Mouse (Mus musculus): ENCODE measurements at regions not wholly inside any gene's neighbourhood (a gene's known extent, or its start where the extent isn't known, plus 50 kb on each side); places are given as distances from the start of the nearest gene placed in this dataset.

DNA sequence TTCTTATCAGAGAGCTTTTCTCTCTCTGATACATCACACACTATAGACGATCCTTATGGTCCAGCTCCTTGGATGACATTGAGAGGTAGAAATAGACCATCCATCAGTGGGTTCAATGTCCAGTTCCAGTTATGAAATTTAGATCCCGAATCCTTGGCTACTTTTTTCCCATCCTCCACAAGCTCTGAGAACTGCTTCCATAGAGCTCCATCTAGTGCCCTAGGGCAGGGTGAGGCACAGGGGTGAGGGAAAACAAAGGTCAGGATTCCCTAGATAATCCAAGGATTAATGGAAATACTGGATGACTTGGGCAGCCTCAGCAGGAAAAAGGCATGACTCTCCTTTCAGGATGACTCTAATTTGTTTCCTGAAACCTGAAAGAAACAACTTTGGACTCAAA is 732.1 kb downstream of the Gsdmc2 start:
- TF ChIP-seq CTCF (IDR thresholded peaks at IDR 0.05 in 2 of 3, conservative IDR thresholded peaks at IDR 0.05 in 1 of 3; ENCODE audit: control insufficient read depth in 1 of 3, insufficient read depth in 1 of 3, low read depth in 2 of 3, low read length in 3 of 3, poor library complexity in 1 of 3, severe bottlenecking in 1 of 3) (no peak), RAD21 (IDR thresholded peaks at IDR 0.05; ENCODE audit: low read depth, low read length) (no peak), BHLHE40 (IDR thresholded peaks at IDR 0.05; ENCODE audit: borderline replicate concordance, low read depth, low read length) (no peak), ZMIZ1 (IDR thresholded peaks at IDR 0.05; ENCODE audit: low read depth, low read length) (no peak), EP300 (IDR thresholded peaks at IDR 0.05; ENCODE audit: low read depth in 1 of 2, low read length in 2 of 2) (no peak), KAT2A (conservative IDR thresholded peaks at IDR 0.05; ENCODE audit: low read depth, low read length) (no peak), ELF1 (IDR thresholded peaks at IDR 0.05; ENCODE audit: low read depth, low read length) (no peak), POLR2A (IDR thresholded peaks at IDR 0.05; ENCODE audit: control insufficient read depth in 1 of 2, insufficient read depth in 1 of 2, low read depth in 1 of 2, low read length in 2 of 2, poor library complexity in 1 of 2) (no peak), NRF1 (IDR thresholded peaks at IDR 0.05; ENCODE audit: insufficient read depth, low read depth, low read length, poor library complexity, severe bottlenecking) (no peak), SMC3 (IDR thresholded peaks at IDR 0.05; ENCODE audit: low read depth, low read length) (no peak), RCOR1 (IDR thresholded peaks at IDR 0.05; ENCODE audit: low read depth, low read length) (no peak), MAZ (IDR thresholded peaks at IDR 0.05; ENCODE audit: low read depth, low read length) (no peak)
